Mouse (Mus musculus): ENCODE data around the gene Il3ra. TPM values are rescaled to one million over a fixed set of nuclear protein-coding genes. Genes with fewer than 3 reads are reported as not detected.
A peak's percentile ranks its signal among the peaks of the same experiment; 100 is the strongest.

Gene Il3ra
- polyA plus RNA-seq, 1 experiment from 2014 or later = 3.3 TPM

DNA sequence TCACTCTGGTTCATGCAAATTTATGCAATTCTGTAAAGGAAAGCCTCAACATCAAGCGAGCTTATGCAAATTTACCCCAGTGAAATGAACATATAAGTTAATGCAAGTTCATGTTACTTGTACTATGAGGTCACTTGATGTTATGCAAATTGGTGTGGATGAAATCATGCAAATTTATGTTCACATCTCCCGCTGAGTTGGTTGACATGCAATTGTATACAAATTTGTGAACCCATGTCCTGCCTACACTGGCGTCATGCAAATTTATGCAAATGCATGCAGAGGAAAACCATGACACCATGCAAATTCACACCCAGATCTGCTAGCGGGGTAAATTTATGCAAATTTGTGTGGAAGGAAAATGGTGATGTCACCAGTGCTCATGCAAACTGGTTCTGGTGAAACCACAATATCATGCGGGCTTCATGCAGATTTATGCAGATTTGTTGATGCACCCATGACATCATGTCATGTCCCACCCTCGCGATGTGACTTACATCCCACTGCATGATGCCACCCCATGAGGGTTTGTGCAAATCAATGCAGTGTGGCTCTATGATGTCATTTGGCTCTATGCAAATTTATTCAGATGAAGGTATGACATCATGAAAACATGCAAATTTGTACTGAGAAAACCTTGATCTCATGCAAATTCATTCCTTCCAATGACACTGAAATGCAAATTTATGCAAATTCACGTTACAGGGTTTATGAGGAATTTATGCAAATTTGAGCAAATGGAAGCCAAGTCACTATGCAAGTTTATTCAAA is 7.8 kb downstream of the Il3ra start:
- Histone ChIP-seq H3K36me3 (ENCODE audit: control insufficient read depth, insufficient read depth, low read length) (peaks cover 6% of the 10 kb centered on the region; the same call in 1 of the 2 replicates), H3K27me3 (replicated peaks; ENCODE audit: control insufficient read depth, insufficient read depth, low read length) (no peaks in the 10 kb centered on the region), H3K27ac (ENCODE audit: low read depth, low read length) (no peak overlapping the region), H3K4me1 (replicated peaks; ENCODE audit: control insufficient read depth, insufficient read depth, low read length) (no peaks in the 10 kb centered on the region), H3K9ac (ENCODE audit: low read depth, low read length) (no peak overlapping the region), H3K4me2 (no peak overlapping the region), H3K4me3 (ENCODE audit: low read depth, low read length) (no peak overlapping the region), H3K9me3 (ENCODE audit: control insufficient read depth, low read length) (peaks cover 54% of the 10 kb centered on the region)
- ATAC-seq (replicated peaks; ENCODE audit: low FRiP score) (no peak), DNase-seq (ENCODE audit: low spot score) (no peak)
- 91% methylated on average over 8 of the region's 8 CpGs for WGBS

DNA sequence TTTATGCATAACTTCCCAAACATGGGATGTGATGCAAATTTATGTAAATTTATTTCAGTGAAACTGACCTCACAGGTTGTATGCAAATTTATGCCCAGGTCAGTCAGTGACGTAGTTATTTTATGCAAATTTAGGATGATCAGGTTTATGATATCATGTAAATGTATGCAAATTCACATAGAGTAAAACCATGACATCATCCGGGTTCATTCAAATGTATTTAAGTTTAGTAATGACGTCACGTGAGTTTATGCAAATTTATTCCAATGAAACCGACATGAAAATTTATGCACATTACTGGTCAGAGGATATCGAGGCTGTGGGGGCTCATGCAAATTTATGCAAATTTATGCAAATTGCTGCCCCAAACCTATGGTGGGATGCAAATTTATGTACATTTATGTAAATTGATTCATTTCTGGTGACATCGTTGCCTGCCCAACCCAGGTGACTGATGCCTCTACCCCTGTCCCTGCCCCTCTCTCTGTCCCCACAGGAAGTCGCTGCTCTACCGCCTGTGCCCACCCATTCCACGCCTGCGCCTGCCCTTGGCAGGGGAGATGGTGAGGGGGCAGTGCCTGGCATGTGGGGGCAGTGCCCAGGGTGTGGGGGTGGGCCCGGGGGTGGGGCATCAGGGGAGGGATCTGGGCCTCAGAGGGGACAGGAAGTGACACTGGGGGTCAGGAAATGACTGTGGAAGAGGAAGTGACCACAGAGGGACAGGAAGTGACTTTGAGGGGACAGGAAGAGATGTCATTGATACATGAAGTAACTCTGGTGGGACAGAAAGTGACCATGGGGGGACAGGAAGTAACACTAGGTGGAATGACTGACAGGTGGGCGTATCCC is 8.7 kb downstream of the Il3ra start:
- Histone ChIP-seq H3K27me3 (replicated peaks; ENCODE audit: control insufficient read depth, insufficient read depth, low read length) (no peaks in the 10 kb centered on the region), H3K4me2 (no peak overlapping the region), H3K9me3 (ENCODE audit: control insufficient read depth, low read length) (peaks cover 46% of the 10 kb centered on the region), H3K4me3 (ENCODE audit: low read depth, low read length) (no peak overlapping the region), H3K9ac (ENCODE audit: low read depth, low read length) (no peak overlapping the region), H3K36me3 (ENCODE audit: control insufficient read depth, insufficient read depth, low read length) (peaks cover 6% of the 10 kb centered on the region; the same call in 1 of the 2 replicates), H3K4me1 (replicated peaks; ENCODE audit: control insufficient read depth, insufficient read depth, low read length) (no peaks in the 10 kb centered on the region), H3K27ac (ENCODE audit: low read depth, low read length) (no peak overlapping the region)
- ATAC-seq (replicated peaks; ENCODE audit: low FRiP score) (no peak), DNase-seq (ENCODE audit: low spot score) (no peak)
- WGBS = 94% methylated on average over 13 of the region's 13 CpGs

DNA sequence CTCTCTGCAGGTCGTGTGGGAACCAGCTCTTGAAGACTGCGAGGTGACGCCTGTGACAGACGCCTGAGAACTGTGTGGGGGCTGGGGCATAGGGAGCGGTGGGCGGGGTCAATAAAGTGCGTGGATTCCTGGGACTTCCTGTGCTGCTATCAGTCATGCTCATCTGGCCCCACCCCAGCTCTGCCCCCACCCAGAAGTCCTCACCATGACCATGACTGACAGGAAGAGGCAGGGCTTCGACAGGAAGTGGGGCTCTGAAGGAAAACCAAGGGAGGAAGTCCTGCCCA is 9.2 kb downstream of the Il3ra start:
- ATAC-seq (replicated peaks; ENCODE audit: low FRiP score) = 0 out of 2 replicates have a peak, but pooled peaks have one; percentile 33
- no peak for DNase-seq (ENCODE audit: low spot score)
- H3K27ac ChIP-seq (ENCODE audit: low read depth, low read length) = no peak overlapping the region

DNA sequence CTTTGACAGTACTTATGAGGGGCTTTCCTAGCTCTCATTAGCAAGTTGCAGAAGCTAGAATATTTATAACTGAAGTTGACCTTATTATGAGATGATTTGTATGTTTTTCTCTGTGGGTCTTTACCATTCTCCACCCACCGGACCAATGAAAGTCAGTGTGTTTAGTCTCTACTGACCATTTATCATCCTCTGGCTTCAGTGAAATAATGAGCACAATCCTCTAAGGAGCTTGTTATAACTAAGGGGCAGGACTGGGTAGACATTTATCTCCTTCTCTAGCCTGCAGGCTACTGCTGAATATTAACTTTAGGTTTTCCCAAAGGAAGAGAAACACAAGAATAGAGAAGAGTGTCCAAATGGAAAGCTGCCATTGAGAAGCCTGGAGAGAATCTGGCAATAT is 49.5 kb downstream of the Il3ra start:
- no peaks in the 10 kb centered on the region for H3K27me3 ChIP-seq (replicated peaks; ENCODE audit: control insufficient read depth, insufficient read depth, low read length)
- no peaks in the 10 kb centered on the region for H3K36me3 ChIP-seq (ENCODE audit: control insufficient read depth, insufficient read depth, low read length)
- no peak overlapping the region for H3K4me2 ChIP-seq
- no peak overlapping the region for H3K9ac ChIP-seq (ENCODE audit: low read depth, low read length)
- H3K4me3 ChIP-seq (ENCODE audit: low read depth, low read length) = no peak overlapping the region
- no peak for DNase-seq (ENCODE audit: low spot score)
- ATAC-seq (replicated peaks; ENCODE audit: low FRiP score) = no peak
- 68% methylated on average over 1 of the region's 1 CpGs for WGBS
- H3K4me1 ChIP-seq (replicated peaks; ENCODE audit: control insufficient read depth, insufficient read depth, low read length) = no peaks in the 10 kb centered on the region
- H3K9me3 ChIP-seq (ENCODE audit: control insufficient read depth, low read length) = no peaks in the 10 kb centered on the region
- H3K27ac ChIP-seq (ENCODE audit: low read depth, low read length) = no peak overlapping the region

More for the DNA sequence above, 9.2 kb downstream of the Il3ra start:
- Histone ChIP-seq H3K36me3 (ENCODE audit: control insufficient read depth, insufficient read depth, low read length) (peaks cover 2% of the 10 kb centered on the region; the same call in 1 of the 2 replicates), H3K9ac (ENCODE audit: low read depth, low read length) (no peak overlapping the region), H3K4me2 (no peak overlapping the region), H3K9me3 (ENCODE audit: control insufficient read depth, low read length) (peaks cover 40% of the 10 kb centered on the region), H3K4me3 (ENCODE audit: low read depth, low read length) (no peak overlapping the region), H3K27me3 (replicated peaks; ENCODE audit: control insufficient read depth, insufficient read depth, low read length) (no peaks in the 10 kb centered on the region), H3K4me1 (replicated peaks; ENCODE audit: control insufficient read depth, insufficient read depth, low read length) (no peaks in the 10 kb centered on the region)
- 83% methylated on average over 8 of the region's 8 CpGs for WGBS

DNA sequence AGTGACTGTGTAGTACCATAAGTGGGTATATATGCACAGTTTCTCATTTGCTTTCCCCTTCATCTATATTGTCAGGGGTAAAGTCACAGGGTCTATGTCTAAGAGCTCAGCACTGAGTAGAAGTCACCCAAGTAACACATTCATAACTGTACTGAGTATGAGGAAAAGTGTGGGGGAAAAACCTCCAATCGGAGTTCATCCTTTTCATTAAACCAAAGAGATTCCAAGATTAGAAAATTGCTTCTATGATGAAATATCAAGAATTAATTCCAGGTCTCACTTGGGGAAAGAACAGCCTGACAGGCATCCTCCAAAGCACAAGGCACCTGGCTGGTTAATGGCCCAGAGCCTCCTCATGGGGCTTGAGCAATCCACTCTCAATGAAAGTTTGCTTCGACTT is 54.9 kb downstream of the Il3ra start, which contains the start of gene Olfr721-ps1:
Olfr721-ps1 (plus strand) TSS at position 301 of the 400 bp plus-strand sequence.
- Histone ChIP-seq H3K4me2 (no peak within 1 kb of the TSS), H3K27me3 (replicated peaks; ENCODE audit: control insufficient read depth, insufficient read depth, low read length) (no peaks in the 10 kb centered on the region), H3K4me3 (ENCODE audit: low read depth, low read length) (no peak within 1 kb of the TSS), H3K36me3 (ENCODE audit: control insufficient read depth, insufficient read depth, low read length) (no peaks in the 10 kb centered on the region), H3K4me1 (replicated peaks; ENCODE audit: control insufficient read depth, insufficient read depth, low read length) (no peaks in the 10 kb centered on the region), H3K9me3 (ENCODE audit: control insufficient read depth, low read length) (no peaks in the 10 kb centered on the region), H3K9ac (ENCODE audit: low read depth, low read length) (no peak within 1 kb of the TSS), H3K27ac (ENCODE audit: low read depth, low read length) (no peak within 1 kb of the TSS)
- DNase-seq (ENCODE audit: low spot score) = no peak
- no peak for ATAC-seq (replicated peaks; ENCODE audit: low FRiP score)
- WGBS = 78% methylated on average over 2 of the region's 2 CpGs

Other genes with a start within 250 kb of the Il3ra start
- 272 and 287 TPM in 2 replicates for gene Psmd6, start 225.3 kb upstream of the Il3ra start, polyA plus RNA-seq (2014; fragmentation: Nextera tagmentation; extraction: Ambion mirVana)
- gene Olfr720, start 159.4 kb upstream of the Il3ra start, polyA plus RNA-seq (2014; fragmentation: Nextera tagmentation; extraction: Ambion mirVana) = not detected in 2 replicates
- not detected in 2 replicates for gene Olfr31, start 23.4 kb upstream of the Il3ra start, polyA plus RNA-seq (2014; fragmentation: Nextera tagmentation; extraction: Ambion mirVana)
- gene Olfr721-ps1, start 55.0 kb downstream of the Il3ra start, polyA plus RNA-seq (2014; fragmentation: Nextera tagmentation; extraction: Ambion mirVana) = not detected in 2 replicates

All from liver, embryonic 11.5 days (tissue).